Mouse (Mus musculus) T-cell, adult 2 months (primary cell): Measurements from ENCODE around the gene Gm17018.

Experiments
- DNase-seq: peaks from one replicate; pipeline ENCODE4 v3.0.0; 2022; ENCODE audit warnings: low spot score

Gm17018 gene

GRCm38 (mm10) chr19:45549128-45549915 is 11.1 kb upstream of the Gm17018 start:
- no peak for DNase-seq

- DNase-seq: no peak
Observed at GRCm38 (mm10) chr19:45549948-45550347, 10.5 kb upstream of the Gm17018 start.

- DNase-seq: no peak
Observed at GRCm38 (mm10) chr19:45552187-45552586, 8.2 kb upstream of the Gm17018 start.

GRCm38 (mm10) chr19:45554136-45554535 is 6.3 kb upstream of the Gm17018 start:
- DNase-seq: no peak

- no peak for DNase-seq
Observed at GRCm38 (mm10) chr19:45565925-45566715, 5.7 kb downstream of the Gm17018 start.

GRCm38 (mm10) chr19:45567367-45567766 is 7.0 kb downstream of the Gm17018 start:
- no peak for DNase-seq

GRCm38 (mm10) chr19:45573033-45573432 is 12.6 kb downstream of the Gm17018 start:
- no peak for DNase-seq

- DNase-seq: peak; percentile 84
Observed at GRCm38 (mm10) chr19:45573861-45574267, 13.4 kb downstream of the Gm17018 start.

- DNase-seq: no peak
Observed at GRCm38 (mm10) chr19:45574339-45574898, 14.0 kb downstream of the Gm17018 start.

GRCm38 (mm10) chr19:45574941-45575631 is 14.7 kb downstream of the Gm17018 start:
- DNase-seq: peak; percentile 56

GRCm38 (mm10) chr19:45575632-45576001 is 15.2 kb downstream of the Gm17018 start:
- DNase-seq: no peak

- DNase-seq: peak; percentile 59
Observed at GRCm38 (mm10) chr19:45577141-45577750, 16.8 kb downstream of the Gm17018 start.

- DNase-seq: peak; percentile 51
Observed at GRCm38 (mm10) chr19:45578976-45579375, 18.6 kb downstream of the Gm17018 start.

GRCm38 (mm10) chr19:45579416-45579815 is 19.0 kb downstream of the Gm17018 start:
- DNase-seq: no peak

- DNase-seq: no peak
Observed at GRCm38 (mm10) chr19:45580235-45580634, 19.8 kb downstream of the Gm17018 start.

- DNase-seq: peak; percentile 53
Observed at GRCm38 (mm10) chr19:45581257-45581656, 20.8 kb downstream of the Gm17018 start.

- no peak for DNase-seq
Observed at GRCm38 (mm10) chr19:45582161-45582560, 21.7 kb downstream of the Gm17018 start.

- no peak for DNase-seq
Observed at GRCm38 (mm10) chr19:45583136-45583535, 22.7 kb downstream of the Gm17018 start.

GRCm38 (mm10) chr19:45584856-45585620 is 24.6 kb downstream of the Gm17018 start:
- DNase-seq: no peak

- no peak for DNase-seq
Observed at GRCm38 (mm10) chr19:45586850-45587249, 26.4 kb downstream of the Gm17018 start.
